Mouse (Mus musculus): Measurements from ENCODE around the gene Shf. TPM values are rescaled to one million over a fixed set of nuclear protein-coding genes. Genes with fewer than 3 reads are reported as not detected.
"Not testable (repeated sequence)": the region's sequence is repeated elsewhere in the genome, so short reads cannot be mapped to it uniquely, and the experiment has no call there.

Gene Shf
- total RNA-seq, 2 experiments from 2014 or later: 30.5 to 32.7 TPM

DNA sequence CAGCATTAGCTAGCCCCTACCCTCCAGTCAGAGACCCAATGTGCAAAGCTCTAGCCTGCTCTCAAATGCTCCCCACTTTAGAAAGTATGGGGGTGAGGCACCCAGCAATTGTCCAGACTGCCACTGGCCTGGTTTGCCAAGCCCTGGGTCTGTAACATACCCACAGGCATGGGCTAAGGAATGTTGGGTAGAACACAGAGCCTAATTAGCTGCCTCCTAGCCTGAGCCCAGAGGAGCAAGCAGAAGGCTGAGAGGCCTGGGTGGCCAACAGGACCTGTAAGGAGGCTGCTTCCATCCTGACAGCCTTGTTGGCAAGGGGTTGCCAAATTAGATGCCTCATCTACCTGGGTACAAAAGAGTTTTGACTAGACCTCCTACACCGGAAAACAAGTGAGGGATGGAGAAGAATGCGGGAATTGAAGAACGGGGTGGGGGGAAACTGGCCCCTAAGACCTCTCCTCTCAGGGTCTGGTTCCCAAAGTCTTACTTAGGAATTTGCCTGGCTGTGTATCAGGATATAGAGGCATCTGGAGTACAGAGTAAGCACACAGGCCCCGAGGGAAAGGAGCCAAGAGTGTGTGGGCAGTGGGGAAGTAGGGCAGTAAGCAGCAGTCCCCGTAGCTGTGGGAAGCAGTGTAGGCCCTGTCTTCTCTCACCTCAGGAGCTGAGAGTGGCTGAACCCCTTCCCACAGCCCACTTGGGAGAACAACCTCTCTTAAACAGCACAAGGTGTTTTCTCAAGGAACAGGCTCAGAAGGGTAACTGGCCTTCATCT is 17.6 kb downstream of the Shf start:
- DNase-seq (ENCODE audit: low spot score in 2 of 2): no peak

DNA sequence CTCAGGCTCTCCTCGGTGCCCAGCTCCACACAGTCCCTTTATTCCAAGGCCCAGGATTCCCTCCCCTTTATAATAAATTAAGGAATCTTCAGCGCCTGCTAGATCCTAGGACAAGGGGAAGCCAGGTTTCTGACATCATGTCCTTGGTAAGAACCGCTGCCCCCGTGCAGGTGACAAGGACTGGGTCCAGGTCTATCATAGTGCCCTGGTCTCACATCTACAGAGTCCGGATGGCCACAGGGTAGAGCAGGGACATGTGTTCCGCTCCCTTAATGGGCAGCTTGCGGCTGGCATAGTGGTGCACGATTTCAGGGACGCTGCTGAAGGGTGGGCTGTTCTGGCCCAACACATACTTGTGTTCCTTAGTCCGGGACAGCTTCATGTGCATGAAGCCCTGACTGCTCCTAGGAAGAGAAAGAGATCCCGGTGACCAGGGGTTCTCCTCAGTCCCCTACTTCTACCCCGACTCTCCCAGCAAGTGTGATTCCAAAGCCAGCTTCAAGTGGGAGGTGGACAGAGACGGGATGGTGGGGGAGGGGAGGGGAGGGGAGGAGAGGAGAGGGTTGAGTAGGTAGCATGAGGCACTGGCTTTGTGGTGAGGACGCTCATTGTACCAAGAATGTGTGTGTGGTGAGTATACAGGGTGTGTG is 19.7 kb downstream of the Shf start:
- no peak for DNase-seq (ENCODE audit: low spot score in 2 of 2)

- DNase-seq (ENCODE audit: low spot score in 2 of 2): peak; percentile 70 to 76
Measured at GRCm38 (mm10) chr2:122348531-122349131, 20.3 kb downstream of the Shf start.

DNA sequence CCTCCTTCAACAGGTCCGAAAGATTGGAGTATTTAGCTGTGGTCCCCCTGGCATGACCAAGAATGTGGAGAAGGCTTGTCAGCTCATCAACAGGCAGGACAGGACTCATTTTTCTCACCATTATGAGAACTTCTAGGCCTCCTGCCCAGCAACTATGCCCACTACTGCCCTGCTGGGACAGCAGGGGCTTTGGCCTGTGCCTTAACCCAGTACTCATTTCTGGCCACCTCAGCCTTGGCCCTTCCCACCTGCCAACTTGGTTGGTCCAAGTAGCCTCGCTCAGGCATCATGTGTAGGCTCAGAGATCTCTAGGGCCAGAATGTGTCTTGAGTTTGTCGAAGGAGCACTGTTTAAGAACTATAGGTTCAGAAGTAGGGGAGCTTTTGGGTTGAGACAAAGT is 21.7 kb downstream of the Shf start:
- no peak for DNase-seq (ENCODE audit: low spot score in 2 of 2)

- DNase-seq (ENCODE audit: low spot score in 2 of 2): not testable (repeated sequence)
Measured at GRCm38 (mm10) chr2:122346164-122346563, 22.8 kb downstream of the Shf start.

DNA sequence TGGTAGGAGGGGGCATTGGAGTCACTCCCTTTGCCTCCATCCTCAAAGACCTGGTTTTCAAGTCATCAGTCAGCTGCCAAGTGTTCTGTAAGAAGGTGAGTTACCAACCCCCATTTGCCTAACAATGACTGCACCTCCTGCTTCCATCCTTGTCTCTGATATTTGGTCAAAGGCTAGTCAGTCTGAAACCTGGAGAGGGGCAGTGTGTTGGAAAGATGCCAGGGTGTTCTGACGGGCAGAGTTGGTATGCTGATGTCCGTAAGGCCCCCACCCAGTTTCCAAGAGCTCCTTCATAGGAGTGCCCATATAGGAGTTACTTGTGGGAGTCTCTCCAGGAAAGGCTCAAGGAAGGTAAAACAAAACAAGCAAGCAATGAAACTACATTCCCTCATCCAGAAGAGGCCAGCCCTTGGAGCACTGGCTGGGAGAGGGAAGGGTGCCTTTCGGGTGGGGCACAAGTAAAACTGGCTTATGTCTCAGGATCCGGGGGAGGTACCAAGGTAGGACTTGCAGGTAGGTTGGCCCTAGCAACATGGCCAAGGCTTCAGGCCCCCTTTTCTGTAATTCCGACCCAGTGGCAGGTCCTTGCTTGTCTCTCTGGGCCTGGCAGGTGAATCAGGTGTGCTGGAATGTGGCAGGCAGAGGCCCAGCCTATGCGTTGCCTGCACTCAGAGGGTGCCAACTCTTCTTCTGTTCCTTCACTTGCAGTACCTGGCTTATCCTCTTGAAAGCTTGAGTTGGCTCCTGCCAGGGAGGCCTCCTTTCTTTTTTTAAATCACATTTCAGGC is 23.7 kb downstream of the Shf start:
- DNase-seq (ENCODE audit: low spot score in 2 of 2): no peak

DNA sequence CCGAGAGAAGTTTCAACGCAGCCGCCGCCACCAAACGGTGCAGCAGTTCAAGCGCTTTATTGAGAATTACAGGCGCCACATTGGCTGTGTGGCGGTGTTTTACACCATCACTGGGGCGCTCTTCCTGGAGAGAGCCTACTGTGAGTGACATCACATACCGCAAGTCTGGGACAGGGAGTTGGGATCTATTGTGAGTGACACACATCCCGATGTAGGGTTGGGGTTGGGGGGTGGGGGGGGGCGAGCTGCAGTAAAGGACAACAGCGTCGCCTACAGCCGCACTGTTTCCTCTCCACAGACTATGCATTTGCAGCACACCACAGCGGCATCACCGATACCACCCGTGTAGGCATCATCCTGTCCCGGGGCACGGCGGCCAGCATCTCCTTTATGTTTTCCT is 31.7 kb downstream of the Shf start:
- DNase-seq (ENCODE audit: low spot score in 2 of 2): no peak

- DNase-seq (ENCODE audit: low spot score in 2 of 2): no peak
Measured at GRCm38 (mm10) chr2:122334170-122334569, 34.8 kb downstream of the Shf start.

DNA sequence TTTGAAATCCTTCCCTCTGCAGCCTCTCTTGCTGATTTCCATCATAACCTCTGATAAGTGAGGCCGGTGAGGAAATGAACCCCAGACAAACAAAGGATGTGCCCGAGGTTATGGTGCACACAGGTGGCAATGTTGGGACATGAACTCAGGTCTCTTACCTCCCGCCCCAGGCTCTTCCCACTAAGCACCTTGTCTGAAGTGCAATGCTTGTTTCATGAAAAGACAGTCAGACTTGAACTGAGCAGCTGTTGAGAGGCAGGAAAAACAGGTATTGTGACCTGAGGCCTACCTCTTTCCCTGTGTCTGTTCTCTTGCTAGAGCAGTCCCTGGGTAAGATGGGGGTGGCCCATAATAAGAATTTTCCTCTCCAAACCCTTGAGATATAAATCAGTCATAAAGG is 36.7 kb downstream of the Shf start:
- DNase-seq (ENCODE audit: low spot score in 2 of 2): no peak

- DNase-seq (ENCODE audit: low spot score in 2 of 2): not testable (repeated sequence)
Measured at GRCm38 (mm10) chr2:122330317-122330716, 38.6 kb downstream of the Shf start.

DNA sequence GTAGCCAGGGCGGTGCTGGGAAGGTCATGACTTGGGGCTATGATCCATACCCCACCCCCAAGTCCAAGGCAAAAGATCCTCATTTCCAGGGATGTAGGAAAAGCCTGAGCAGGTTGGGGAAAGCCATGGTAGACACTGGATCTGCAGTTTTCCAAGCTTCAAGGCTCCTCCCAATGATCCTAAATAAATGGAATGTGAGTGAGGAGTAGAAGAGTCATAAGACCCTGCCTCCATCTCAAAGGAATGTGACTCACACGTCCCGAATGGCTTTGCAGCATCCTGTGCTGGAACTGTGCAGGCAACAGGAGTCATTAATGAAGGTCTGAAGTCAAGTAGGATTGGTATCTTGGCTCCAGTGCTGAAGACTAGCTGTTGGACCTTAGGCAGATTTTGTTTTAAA is 41.0 kb downstream of the Shf start:
- DNase-seq (ENCODE audit: low spot score in 2 of 2): no peak

DNA sequence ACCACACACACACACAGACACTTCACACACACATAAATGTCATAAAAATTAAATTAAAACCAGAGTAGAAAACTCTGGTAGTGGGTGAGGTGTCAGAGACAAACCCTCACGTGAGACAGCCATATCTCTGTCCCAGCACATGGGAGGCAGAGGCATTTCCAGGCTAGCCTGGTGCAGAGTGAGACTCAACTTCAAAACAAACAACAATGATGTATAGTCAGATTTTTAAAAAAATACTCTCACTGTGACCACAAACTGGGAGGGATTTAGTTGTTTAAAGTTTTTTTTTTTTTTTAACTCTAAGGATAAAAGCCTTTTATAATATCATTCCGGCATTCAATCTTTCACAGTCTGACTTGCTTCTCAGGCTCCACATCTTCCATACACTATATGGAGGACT is 43.6 kb downstream of the Shf start:
- DNase-seq (ENCODE audit: low spot score in 2 of 2): no peak

GRCm38 (mm10) chr2:122324586-122324985 is 44.4 kb downstream of the Shf start:
- no peak for DNase-seq (ENCODE audit: low spot score in 2 of 2)

- DNase-seq (ENCODE audit: low spot score in 2 of 2): no peak
Measured at GRCm38 (mm10) chr2:122323960-122324359, 45.0 kb downstream of the Shf start.

DNA sequence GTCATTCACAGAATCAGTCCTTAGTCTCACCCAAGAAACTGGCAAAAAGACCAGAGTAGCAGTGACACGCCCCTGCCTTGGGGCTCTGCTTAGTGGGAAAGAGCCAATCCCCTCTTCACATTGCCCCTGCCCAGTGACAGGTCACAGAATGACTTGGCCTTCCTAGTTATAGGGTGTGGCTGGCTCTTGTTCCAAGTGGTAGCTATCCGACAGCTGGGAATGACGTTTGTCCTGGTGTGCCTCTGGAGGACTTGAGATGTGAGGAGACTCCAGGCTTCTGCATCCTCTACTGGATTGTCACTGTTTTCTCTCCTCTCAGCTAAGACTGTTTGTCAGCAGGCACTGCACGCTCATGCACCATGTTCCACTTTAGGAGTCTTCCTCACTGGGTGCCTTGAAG is 51.6 kb downstream of the Shf start:
- no peak for DNase-seq (ENCODE audit: low spot score in 2 of 2)

DNA sequence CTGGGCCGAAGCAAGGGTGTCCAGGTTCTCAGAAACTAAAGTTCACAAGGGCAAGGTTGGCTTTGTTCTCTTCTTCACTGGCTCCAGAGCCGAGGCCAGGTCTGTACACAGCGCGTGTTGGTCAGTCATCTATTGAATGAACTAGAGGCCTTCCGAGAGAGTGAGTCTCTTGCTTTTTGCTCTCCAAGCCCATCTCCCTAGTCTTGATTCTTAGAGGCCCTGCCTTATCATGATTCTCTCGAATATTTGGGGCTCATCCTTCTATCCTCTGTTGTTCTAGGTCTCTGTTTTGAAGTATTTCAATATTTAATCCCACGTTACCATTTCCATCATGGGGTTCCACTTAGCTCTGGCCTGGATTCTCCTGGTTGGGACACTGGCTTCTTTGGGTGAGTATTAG is 53.6 kb downstream of the Shf start, which contains the start of gene Duox1:
TSS of gene Duox1 (plus strand) at position 301 of the 400 bp plus-strand sequence.
- DNase-seq (ENCODE audit: low spot score in 2 of 2): no peak

GRCm38 (mm10) chr2:122313536-122313935 is 55.4 kb downstream of the Shf start, which contains the start of gene Duoxa1:
Gene Duoxa1, minus strand, starts transcription at chr2:122313730.
- DNase-seq (ENCODE audit: low spot score in 2 of 2): no peak

- DNase-seq (ENCODE audit: low spot score in 2 of 2): peak; percentile 22 to 25
Measured at GRCm38 (mm10) chr2:122312722-122313417, 56.1 kb downstream of the Shf start.

DNA sequence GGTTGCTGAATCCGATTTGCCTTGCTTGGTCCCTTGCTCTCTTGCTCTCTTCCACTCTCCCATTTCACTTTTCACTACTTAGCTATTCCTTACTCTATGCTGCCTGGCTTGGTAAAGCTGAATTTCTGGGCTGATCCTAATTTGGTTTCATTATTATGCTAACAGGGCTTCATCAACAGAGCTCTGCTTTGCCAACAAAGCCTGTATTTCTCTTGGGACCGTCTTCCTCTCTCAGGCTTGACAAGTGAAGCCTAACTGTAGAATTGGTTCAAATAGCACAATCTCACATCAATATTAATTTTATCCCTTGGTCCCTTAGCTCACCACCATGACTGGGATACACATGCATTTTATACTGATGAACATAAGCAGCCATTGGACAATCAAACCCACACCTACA is 57.4 kb downstream of the Shf start:
- no peak for DNase-seq (ENCODE audit: low spot score in 2 of 2)

GRCm38 (mm10) chr2:122309647-122310046 is 59.3 kb downstream of the Shf start:
- no peak for DNase-seq (ENCODE audit: low spot score in 2 of 2)

- DNase-seq (ENCODE audit: low spot score in 2 of 2): no peak
Measured at GRCm38 (mm10) chr2:122306184-122306583, 62.8 kb downstream of the Shf start.

Measured in adrenal gland, postnatal 4 days (tissue).